Mouse (Mus musculus) ES-Bruce4 (cell line): ENCODE data around the gene Dhtkd1. TPM values are rescaled to one million over a fixed set of nuclear protein-coding genes. Genes with fewer than 3 reads are reported as not detected.
"Not testable (repeated sequence)": the region's sequence is repeated elsewhere in the genome, so short reads cannot be mapped to it uniquely, and the experiment has no call there.

Experiments
- H3K27ac ChIP-seq: 2 replicates; pipeline ENCODE4 v1.5.1; 2012; ENCODE audit warnings: low read length, inconsistent platforms; ENCODE audit not compliant: insufficient read depth
- H3K27me3 ChIP-seq: 2 replicates; pipeline ENCODE4 v1.6.1; 2012; ENCODE audit warnings: mild to moderate bottlenecking, low read length, inconsistent platforms; ENCODE audit not compliant: control insufficient read depth, poor library complexity, insufficient read depth, severe bottlenecking
- H3K36me3 ChIP-seq: 2 replicates; pipeline ENCODE4 v1.6.1; 2012; ENCODE audit warnings: inconsistent platforms, mild to moderate bottlenecking, low read length, moderate library complexity; ENCODE audit not compliant: control insufficient read depth, poor library complexity, insufficient read depth, severe bottlenecking
- H3K4me1 ChIP-seq: one replicate; pipeline ENCODE4 v1.8.1; 2011; ENCODE audit warnings: low read length; ENCODE audit not compliant: control insufficient read depth, insufficient read depth
- H3K4me3 ChIP-seq: 2 replicates; pipeline ENCODE4 v1.5.1; 2011; ENCODE audit warnings: low read depth, mild to moderate bottlenecking, low read length
- H3K9ac ChIP-seq: 2 replicates; pipeline ENCODE4 v1.6.1; 2012; ENCODE audit warnings: low read depth, mild to moderate bottlenecking, inconsistent platforms; ENCODE audit not compliant: poor library complexity, severe bottlenecking
- H3K9me3 ChIP-seq: replicated peaks from 2 replicates; pipeline ENCODE4 v1.6.1; 2012; ENCODE audit warnings: mild to moderate bottlenecking, low read length, inconsistent platforms; ENCODE audit not compliant: control insufficient read depth, poor library complexity, insufficient read depth, severe bottlenecking
- CTCF ChIP-seq: IDR thresholded peaks from one replicate; pipeline ENCODE4 v1.8.1; 2011; ENCODE audit warnings: low read depth, low read length
- EP300 ChIP-seq: IDR thresholded peaks from 2 replicates; pipeline ENCODE4 v1.6.1; 2011; ENCODE audit warnings: low read depth, low read length; ENCODE audit not compliant: insufficient read depth
- POLR2A ChIP-seq: IDR thresholded peaks from one replicate; pipeline ENCODE4 v1.8.1; 2011; ENCODE audit warnings: low read length; ENCODE audit not compliant: insufficient read depth
- polyA plus RNA-seq: library from polyadenylated mRNA; stranded (reverse); fragments of >200 nt; gene quantifications from 2 replicates; pipeline ENCODE4 v1.2.4, GENCODE M21; 2011; ENCODE audit warnings: low read depth; ENCODE audit not compliant: missing spikeins, insufficient read depth, insufficient read length

Gene Dhtkd1
- polyA plus RNA-seq: 13.9 and 17.0 TPM in 2 replicates

- Histone ChIP-seq H3K9me3 (no peaks in the 10 kb centered on the region), H3K27ac (no peak within 1 kb of the TSS), H3K4me3 (peak within 1 kb of the TSS; percentile 81), H3K36me3 (no peaks in the 10 kb centered on the region), H3K27me3 (no peaks in the 10 kb centered on the region), H3K9ac (peak within 1 kb of the TSS; percentile 77), H3K4me1 (peaks cover 2% of the 10 kb centered on the region)
- TF ChIP-seq CTCF (no peak), POLR2A (peak; percentile 61), EP300 (no peak)
Measured at GRCm38 (mm10) chr2:5942416-5943032, at the start of gene Dhtkd1. TSS of gene Dhtkd1 (minus strand) at chr2:5942792.

- no peak overlapping the region for H3K27ac ChIP-seq
- H3K4me3 ChIP-seq: no peak overlapping the region
- no peak overlapping the region for H3K9ac ChIP-seq
- H3K4me1 ChIP-seq: no peaks in the 10 kb centered on the region
- TF ChIP-seq CTCF: no peak
- no peak for TF ChIP-seq EP300
- TF ChIP-seq POLR2A: no peak
- H3K9me3 ChIP-seq: no peaks in the 10 kb centered on the region
- peaks cover 16% of the 10 kb centered on the region for H3K36me3 ChIP-seq
- no peaks in the 10 kb centered on the region for H3K27me3 ChIP-seq
Measured at GRCm38 (mm10) chr2:5977532-5977931, 34.9 kb upstream of the Dhtkd1 start.

DNA sequence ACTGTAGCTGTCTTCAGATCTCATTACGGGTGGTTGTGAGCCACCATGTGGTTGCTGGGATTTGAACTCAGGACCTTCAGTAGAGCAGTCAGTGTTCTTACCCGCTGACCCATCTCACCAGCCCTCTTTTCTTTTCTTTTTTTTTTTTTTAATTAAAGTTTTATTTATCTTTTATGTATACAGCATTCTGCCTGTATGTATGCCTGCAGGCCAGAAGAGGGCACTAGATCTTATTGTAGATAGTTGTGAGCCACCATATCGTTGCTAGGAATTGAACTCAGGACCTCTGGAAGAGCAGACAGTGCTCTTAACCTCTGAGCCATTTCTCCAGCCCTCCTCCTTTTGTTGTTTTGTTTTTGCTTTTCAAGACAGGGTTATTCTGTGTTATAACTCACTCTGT, 28.0 kb upstream of the Dhtkd1 start:
- not testable (repeated sequence) for H3K4me3 ChIP-seq, H3K4me1 ChIP-seq, H3K36me3 ChIP-seq, H3K27me3 ChIP-seq, H3K9ac ChIP-seq, H3K27ac ChIP-seq, H3K9me3 ChIP-seq

DNA sequence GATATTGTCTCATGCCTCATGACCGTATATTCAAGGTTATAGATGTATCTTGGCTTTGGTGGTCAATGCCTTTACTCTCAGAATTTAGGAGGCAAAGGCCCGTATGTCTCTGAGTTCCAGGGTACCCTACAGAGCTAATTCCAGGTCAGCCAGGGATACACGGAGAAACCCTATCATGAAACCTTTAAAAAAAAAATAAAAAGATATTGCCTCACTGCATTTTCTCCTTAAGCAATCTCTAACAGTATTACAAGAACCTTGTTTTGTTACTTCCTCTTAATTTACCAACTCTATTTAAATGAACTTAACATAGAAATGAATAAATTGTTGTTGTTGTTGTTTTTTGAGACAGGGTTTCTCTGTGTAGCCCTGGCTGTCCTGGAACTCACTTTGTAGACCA, 23.4 kb upstream of the Dhtkd1 start:
- Histone ChIP-seq H3K4me3 (no peak overlapping the region), H3K36me3 (peaks cover 21% of the 10 kb centered on the region)

DNA sequence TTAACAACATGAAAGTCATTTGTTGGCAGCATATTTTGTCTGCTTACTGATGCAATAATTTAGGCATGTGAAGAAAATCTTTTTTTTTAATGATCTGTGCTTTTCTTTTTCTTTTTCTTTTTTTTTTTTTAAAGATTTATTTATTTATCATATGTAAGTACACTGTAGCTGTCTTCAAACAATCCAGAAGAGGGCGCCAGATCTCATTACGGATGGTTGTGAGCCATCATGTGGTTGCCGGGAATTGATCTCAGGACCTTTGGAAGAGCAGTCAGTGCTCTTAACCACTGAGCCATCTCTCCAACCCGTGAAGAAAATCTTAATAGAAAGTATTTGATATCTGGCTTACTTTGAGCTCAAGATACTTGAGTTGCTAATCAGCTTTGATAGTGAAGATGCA, 21.1 kb upstream of the Dhtkd1 start:
- H3K4me1 ChIP-seq, H3K9ac ChIP-seq, H3K4me3 ChIP-seq, H3K27ac ChIP-seq, H3K9me3 ChIP-seq, H3K27me3 ChIP-seq: not testable (repeated sequence)
- H3K36me3 ChIP-seq: peaks cover 28% of the 10 kb centered on the region

More for the DNA sequence above, 23.4 kb upstream of the Dhtkd1 start:
- Histone ChIP-seq H3K27me3 (no peaks in the 10 kb centered on the region), H3K9me3 (no peaks in the 10 kb centered on the region), H3K4me1 (no peaks in the 10 kb centered on the region), H3K27ac (no peak overlapping the region), H3K9ac (no peak overlapping the region)
- TF ChIP-seq POLR2A (no peak), CTCF (no peak), EP300 (no peak)

GRCm38 (mm10) chr2:5962265-5962664, 19.7 kb upstream of the Dhtkd1 start:
- Histone ChIP-seq H3K36me3 (peaks cover 31% of the 10 kb centered on the region), H3K4me1 (no peaks in the 10 kb centered on the region), H3K4me3 (no peak overlapping the region), H3K27me3 (no peaks in the 10 kb centered on the region), H3K9ac (no peak overlapping the region), H3K27ac (no peak overlapping the region), H3K9me3 (no peaks in the 10 kb centered on the region)
- no peak for TF ChIP-seq CTCF
- no peak for TF ChIP-seq EP300
- TF ChIP-seq POLR2A: no peak
